Mouse (Mus musculus): ENCODE data around the gene Hcrt. TPM values are rescaled to one million over a fixed set of nuclear protein-coding genes. Genes with fewer than 3 reads are reported as not detected.
A peak's percentile ranks its signal among the peaks of the same experiment; 100 is the strongest.

Gene Hcrt
- total RNA-seq, 4 experiments from 2014 or later = not detected

- DNase-seq (ENCODE audit: low spot score in 2 of 2) = no peak
These were observed 26.0 kb downstream of the Hcrt start for GRCm38 (mm10) chr11:100736746-100737080.

DNA sequence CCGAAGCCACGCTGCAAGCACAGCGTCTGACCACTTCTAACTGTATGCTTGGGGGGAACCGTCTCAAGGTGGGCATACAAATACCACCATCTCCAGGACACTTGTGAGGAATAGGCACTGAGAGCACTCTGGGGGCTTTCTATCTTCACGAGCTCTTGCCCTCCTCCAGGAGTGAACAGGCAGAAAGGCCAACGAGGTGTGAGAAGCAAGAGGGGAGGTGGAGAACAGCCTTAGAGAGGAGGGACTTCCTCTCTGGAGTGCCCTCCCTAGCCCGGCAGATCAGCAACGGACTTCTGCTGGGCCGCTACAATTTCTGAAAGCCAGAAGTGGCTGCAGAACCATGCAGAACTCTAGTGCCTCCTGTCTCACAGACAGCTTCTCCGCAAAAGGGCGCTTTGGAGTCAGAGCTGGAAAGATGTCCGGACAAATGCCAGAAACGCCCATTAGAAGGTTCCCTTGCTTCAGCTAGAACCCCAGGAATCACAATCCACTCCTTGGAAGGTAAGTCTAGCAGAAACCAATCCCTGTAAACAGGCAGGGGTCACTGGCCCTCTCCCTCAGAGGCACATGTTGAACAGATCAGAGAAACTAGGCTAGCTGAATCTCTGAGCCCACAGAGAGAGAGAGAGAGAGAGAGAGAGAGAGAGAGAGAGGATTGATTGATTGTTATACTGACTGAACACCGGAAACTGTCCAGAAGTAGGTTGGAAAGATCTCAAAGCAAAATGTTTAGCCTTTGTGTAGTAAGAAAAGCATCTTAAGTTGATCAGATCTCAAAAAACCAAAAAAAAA, 26.6 kb downstream of the Hcrt start:
- DNase-seq (ENCODE audit: low spot score in 2 of 2) = no peak

DNA sequence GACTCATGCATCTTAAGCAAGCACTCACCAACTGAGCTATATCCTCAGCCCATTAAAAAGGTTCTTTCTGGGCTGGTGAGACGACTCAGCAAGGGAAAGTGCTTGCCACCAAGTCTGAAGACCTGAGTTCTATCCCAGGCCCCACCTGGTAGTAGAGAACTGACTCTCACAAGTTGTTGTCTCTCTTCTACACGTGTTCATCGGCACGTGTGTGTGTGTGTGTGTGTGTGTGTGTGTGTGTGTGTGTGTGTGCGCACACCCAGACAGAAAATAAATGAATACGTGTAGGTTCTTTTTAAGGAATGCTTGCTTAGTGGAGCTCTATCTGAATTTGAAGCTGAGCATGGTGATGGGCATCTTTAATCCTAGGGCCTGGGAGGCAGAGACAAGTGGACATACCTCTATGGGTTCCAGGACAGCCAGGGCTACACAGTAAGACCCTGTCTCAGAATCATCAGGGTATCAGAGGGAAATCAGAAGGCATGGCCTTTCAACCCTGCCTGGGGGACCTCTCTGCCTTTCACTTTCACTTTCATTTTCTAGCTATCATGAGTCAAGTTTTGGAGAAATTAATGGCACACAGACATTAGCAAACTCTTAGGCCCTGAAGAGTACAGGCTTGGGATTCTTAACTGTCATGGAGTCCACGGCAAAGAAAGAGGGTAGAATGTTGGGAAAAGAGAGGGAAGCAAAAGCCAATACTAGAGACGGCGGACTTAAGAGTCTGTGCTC, 27.4 kb downstream of the Hcrt start:
- DNase-seq (ENCODE audit: low spot score in 2 of 2) = no peak

DNA sequence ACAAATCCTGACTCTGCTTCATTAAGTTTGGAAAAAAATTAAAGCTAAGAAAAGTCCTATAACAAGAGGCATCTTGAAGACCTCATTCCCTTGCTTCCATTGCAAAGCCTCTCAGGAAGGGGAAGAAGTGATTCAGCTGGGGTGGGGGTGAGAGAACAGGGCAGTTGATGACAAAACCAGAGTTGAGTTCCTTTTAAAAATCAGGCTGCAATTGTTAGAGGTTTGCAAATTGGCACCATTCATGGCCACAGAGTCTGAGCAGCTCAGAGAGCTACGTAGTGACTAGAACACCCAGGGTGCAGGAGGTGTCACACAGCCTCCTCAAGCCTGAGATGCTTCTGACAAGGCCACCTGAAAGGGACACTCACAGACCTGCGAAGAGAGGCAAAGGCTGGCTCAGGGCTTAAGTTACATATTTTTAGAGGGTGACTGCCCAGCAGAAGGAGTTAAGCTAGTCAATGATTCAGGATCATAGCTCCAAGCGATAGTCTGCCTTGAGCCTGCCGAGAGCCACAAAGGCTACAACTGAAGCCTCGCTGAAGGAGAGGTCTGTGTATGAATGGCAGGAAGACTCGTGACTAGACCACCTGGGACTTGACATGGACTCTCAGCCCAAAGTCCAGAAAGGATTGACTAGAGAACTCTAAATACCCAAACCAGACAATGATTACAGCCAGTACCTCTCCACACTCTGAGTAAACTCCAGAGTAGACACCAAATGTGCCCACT, 32.1 kb downstream of the Hcrt start:
- DNase-seq (ENCODE audit: low spot score in 2 of 2) = no peak

GRCm38 (mm10) chr11:100729976-100730375, 32.8 kb downstream of the Hcrt start:
- DNase-seq (ENCODE audit: low spot score in 2 of 2) = no peak

GRCm38 (mm10) chr11:100728601-100729000, 34.1 kb downstream of the Hcrt start:
- DNase-seq (ENCODE audit: low spot score in 2 of 2) = no peak

DNA sequence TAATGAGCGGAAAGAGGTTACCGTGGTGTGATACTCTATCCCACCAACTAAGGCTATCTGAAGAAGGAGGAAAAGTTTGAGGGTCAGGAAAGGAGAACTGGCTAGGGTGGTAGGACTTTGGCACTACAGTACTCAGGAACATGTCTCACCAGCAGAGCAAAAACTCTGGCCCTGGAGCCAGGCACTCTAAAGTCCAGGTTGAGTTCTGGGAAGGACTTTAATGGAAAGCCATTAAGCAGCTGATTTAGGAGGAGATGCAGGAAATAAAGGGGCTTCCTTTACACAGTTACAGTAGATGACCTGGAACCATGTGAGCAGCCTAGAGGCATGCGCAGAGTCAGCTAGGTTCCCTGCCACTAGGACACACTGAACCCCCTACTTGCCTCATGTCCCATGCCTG, 35.5 kb downstream of the Hcrt start:
- no peak for DNase-seq (ENCODE audit: low spot score in 2 of 2)

GRCm38 (mm10) chr11:100724919-100725512, 37.7 kb downstream of the Hcrt start:
- DNase-seq (ENCODE audit: low spot score in 2 of 2) = no peak

GRCm38 (mm10) chr11:100722493-100723028, 40.2 kb downstream of the Hcrt start:
- no peak for DNase-seq (ENCODE audit: low spot score in 2 of 2)

DNA sequence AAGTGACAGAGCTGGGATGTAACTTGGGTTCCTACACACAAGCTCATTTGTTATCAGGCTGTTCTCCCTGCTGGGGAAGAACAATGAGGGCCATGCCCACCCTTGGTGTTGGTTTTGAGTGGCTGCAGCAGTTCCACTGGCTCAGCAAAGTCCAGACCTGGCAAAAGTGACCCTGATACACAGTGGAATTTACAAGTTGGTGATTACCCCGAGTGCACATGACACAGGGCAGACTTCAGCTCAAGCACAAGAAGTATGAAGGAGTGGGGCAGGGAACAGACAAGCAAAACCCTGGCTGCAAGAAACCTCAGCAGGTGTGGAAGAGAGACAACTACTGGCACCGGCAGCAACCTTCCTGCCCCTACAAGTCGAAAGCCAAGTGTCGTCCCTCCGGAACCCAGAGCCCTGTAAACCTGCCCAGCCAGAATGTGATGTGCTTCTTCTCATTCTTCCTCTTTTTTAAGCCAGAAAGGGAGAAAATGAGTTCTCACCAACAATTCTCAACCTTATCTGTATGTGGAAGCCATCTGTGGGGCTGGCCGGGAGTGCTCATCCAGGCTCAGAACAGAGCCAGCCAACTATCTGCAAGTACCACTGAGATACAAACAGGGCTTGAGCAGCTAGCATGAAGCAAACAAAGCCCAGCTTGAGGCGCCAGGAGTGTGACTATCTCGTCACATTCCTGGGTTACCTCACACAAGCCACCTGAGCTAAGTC, 40.8 kb downstream of the Hcrt start:
- no peak for DNase-seq (ENCODE audit: low spot score in 2 of 2)

DNA sequence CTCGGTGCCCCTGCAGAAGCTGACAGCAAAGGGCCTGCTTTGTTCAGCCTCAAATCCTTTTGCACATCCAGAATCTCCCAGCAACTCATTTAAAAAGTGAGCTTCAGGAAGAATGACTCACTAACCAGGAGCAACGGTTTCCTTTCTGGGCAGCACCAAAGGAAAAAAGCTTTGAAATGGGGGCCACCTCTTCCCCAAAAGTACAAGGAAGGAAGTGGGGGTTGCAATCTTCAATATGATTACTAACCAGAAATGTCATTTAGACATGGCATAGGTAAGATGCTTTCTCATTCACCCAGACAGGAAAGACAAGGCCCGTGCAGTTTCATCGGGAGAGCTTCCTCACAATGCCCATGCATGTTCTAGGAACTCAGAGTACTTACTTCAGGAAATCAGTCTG, 41.5 kb downstream of the Hcrt start:
- DNase-seq (ENCODE audit: low spot score in 2 of 2) = no peak

- DNase-seq (ENCODE audit: low spot score in 2 of 2) = no peak
These were observed 42.4 kb downstream of the Hcrt start for GRCm38 (mm10) chr11:100720345-100720744.

DNA sequence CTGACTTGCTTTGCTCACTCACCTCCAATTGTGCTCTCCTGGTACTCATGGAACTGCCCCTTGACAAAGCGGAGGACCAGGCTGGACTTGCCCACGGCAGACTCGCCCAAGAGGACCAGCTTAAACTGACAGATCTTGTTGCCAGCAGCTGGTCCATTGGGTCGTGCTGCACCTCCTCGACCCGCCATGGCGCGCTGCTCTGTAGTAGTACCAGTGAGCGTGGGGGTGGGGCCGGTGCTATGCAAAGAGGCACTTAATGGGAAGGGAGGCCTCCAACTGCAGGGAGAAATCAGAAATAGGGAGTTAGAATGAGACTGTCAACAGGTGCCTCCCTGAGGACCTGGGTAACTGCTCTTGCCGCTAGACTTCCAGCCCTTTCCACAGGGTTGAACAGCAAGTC, 42.8 kb downstream of the Hcrt start:
- DNase-seq (ENCODE audit: low spot score in 2 of 2) = no peak

GRCm38 (mm10) chr11:100719312-100719711, 43.4 kb downstream of the Hcrt start:
- DNase-seq (ENCODE audit: low spot score in 2 of 2) = no peak

DNA sequence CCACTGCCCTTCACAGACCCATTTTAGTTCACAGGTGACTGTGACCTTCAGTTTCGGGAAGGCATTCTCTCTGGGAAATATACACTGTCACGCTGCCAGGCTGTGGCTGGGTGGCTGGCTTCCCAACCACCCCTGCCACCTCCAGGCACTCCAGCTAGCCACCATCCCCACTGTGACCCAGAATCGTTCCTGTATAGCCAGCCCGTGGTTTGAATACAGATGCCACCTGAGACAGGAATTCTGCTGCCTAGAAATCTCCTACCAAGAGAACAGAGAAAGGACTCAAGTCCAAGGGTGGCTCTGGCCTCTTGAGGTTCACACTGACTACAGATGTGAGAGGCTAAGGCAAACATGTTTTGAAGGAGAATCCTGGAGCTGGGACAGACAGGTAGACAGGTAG, 43.9 kb downstream of the Hcrt start:
- DNase-seq (ENCODE audit: low spot score in 2 of 2) = no peak

- no peak for DNase-seq (ENCODE audit: low spot score in 2 of 2)
These were observed 44.3 kb downstream of the Hcrt start for GRCm38 (mm10) chr11:100718462-100718861.

DNA sequence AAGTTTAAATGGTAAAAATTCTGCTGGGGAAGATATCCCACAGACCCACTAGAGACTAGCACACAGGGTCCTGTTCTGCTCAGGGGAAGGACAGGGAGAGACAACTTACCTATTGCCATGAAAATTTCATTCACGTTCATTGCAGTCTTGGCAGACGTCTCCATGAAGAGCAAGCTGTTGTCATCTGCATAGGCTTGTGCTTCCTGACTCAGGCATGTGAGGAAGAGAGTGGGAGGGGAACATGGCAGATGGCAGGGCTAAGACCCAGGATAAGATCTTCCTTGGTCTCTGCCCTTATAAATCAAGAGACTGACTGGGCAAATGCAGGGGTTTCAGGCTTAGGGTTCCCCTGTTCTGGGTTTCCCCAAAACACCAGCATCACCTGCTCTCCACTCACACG, 46.1 kb downstream of the Hcrt start:
- peak in 1 of 2 experiments; percentile 38 for DNase-seq (ENCODE audit: low spot score in 2 of 2)

- no peak for DNase-seq (ENCODE audit: low spot score in 2 of 2)
These were observed 47.8 kb downstream of the Hcrt start for GRCm38 (mm10) chr11:100714948-100715347.

DNA sequence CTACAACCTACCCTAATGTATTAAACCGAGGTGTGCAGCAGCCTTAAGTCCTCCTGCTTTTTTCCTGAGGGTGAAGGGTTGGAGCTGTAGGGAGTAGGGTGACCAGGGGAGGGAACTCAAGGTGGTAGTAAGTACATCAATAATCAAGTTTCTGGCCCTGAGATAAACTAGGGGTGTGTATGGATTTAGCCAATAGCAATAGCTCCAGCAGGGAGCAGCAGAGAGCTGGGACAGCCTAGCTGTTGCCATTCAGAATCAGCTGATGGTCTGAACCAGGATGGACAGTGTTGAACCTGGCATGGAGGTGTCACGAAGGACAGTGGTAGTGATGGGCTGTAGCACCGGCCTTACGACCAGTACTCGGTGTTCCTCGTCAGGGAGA, 48.2 kb downstream of the Hcrt start:
- DNase-seq (ENCODE audit: low spot score in 2 of 2) = peak in 1 of 2 experiments; percentile 87

DNA sequence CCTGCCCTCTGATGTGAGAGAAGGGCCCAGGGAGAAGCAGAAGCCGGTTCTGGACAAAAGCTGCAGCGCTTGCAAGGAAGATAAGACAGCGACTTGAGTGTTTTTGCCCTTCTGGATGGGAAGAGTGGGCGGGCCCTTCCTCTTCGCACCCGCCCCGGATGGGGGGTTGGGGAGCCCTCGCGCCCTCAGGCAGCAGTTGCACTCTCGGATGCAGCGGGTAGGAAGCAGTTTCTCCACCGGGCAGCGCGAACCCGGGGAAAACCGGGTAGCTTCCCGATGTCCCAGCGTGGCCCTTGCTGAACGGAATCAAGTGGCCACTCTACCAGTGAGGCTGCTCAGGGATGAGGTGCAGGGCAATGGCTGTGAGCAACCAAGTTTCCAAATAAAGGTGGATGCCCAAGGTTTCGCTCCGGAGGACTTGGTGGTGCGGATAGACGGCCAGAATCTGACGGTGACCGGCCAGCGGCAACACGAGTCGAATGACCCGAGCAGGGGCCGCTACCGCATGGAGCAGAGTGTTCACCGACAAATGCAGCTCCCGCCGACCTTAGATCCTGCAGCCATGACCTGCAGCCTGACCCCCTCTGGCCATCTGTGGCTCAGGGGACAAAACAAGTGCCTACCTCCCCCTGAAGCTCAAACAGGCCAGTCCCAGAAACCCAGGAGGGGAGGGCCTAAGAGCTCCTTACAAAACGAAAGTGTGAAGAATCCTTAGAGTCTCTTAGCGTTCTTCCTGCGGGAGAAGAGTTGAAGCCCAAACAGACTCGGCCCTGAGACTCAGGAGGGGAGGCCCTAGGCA, 48.8 kb downstream of the Hcrt start, which contains the start of gene Hspb9:
Gene Hspb9 (plus strand): TSS at position 116 of the 799 bp plus-strand sequence.
- no peak for DNase-seq (ENCODE audit: low spot score in 2 of 2)
